Mouse (Mus musculus) lung, postnatal 36 days (tissue): Measurements from ENCODE around the gene Ap1s3.

Experiments used
- DNase-seq: peaks from one replicate; pipeline ENCODE4 v3.0.0; 2022; ENCODE audit warnings: mixed read lengths

Gene Ap1s3

GRCm38 (mm10) chr1:79589971-79590763, 81.6 kb downstream of the Ap1s3 start:
- DNase-seq = peak; percentile 16

- no peak for DNase-seq
Observed at GRCm38 (mm10) chr1:79589424-79589823, 82.3 kb downstream of the Ap1s3 start.

GRCm38 (mm10) chr1:79581136-79581679, 90.6 kb downstream of the Ap1s3 start:
- peak; percentile 62 for DNase-seq

GRCm38 (mm10) chr1:79577357-79577756, 94.4 kb downstream of the Ap1s3 start:
- DNase-seq = peak; percentile 61

GRCm38 (mm10) chr1:79571912-79572311, 99.9 kb downstream of the Ap1s3 start:
- DNase-seq = no peak

- no peak for DNase-seq
Observed at GRCm38 (mm10) chr1:79571126-79571525, 100.6 kb downstream of the Ap1s3 start.

GRCm38 (mm10) chr1:79561186-79561585, 110.6 kb downstream of the Ap1s3 start:
- DNase-seq = peak; percentile 6
